Mouse (Mus musculus) neutrophil, adult 5-6 weeks (primary cell): Measurements from ENCODE around the gene Rimkla. TPM values are rescaled to one million over a fixed set of nuclear protein-coding genes. Genes with fewer than 3 reads are reported as not detected.

Experiments
- ATAC-seq: fragments of 151-379, 151-347 bp; 2 replicates; pipeline ENCODE4 v1.8.0; 2017; ENCODE audit warnings: mild to moderate bottlenecking, moderate TSS enrichment; ENCODE audit not compliant: insufficient number of reproducible peaks, poor library complexity, low FRiP score, severe bottlenecking; ENCODE audit errors: extremely low read depth
- total RNA-seq: library from RNA; stranded (forward); fragments of 200-1000 nt; gene quantifications from 2 replicates; pipeline ENCODE4 v1.2.3, GENCODE M21; 2017

The Rimkla gene
- total RNA-seq, 1 experiment from 2014 or later: 0.12 TPM

DNA sequence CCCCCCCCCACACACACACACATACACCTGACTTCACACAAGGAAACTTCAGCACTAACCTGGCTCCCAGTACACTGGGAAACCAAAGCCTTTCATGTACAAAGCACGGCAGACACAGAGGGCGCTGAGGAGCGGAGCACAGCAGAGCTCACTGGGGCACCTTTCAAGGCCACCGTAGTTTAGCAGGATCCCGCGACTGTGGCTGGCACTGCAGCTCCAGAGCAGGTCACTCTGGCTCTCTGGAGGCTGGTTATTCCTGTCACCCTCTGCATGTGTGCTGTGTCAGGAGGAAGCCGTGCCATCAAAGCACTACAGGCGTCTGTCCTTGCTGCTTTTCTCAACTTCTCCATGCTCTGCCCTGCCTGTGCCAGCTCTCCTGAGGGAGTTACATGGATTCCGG lies 9.4 kb downstream of the Rimkla start:
- ATAC-seq: no peak

GRCm38 (mm10) chr4:119473150-119473549 lies 19.3 kb downstream of the Rimkla start:
- ATAC-seq: no peak

DNA sequence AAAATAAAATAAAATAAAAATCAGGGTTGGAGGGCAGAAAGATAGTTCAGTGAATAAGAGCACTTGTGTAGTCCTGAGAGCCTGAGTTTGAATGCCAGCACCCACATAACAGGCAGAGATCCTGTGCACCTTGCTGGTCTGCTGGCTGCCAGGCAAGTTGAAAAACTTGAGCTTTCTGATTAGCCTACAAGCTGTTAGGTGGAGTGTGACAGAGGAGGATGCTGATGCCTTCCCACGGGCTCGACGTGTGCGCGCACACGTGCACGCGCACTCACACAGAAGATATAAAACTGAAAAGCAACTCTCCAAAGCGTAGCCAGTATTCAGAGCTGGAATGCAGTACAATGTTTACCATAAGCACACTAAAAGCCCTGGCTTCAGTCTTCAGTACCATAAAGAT lies 19.9 kb downstream of the Rimkla start:
- no peak for ATAC-seq

GRCm38 (mm10) chr4:119467720-119468380 lies 24.6 kb downstream of the Rimkla start:
- no peak for ATAC-seq

DNA sequence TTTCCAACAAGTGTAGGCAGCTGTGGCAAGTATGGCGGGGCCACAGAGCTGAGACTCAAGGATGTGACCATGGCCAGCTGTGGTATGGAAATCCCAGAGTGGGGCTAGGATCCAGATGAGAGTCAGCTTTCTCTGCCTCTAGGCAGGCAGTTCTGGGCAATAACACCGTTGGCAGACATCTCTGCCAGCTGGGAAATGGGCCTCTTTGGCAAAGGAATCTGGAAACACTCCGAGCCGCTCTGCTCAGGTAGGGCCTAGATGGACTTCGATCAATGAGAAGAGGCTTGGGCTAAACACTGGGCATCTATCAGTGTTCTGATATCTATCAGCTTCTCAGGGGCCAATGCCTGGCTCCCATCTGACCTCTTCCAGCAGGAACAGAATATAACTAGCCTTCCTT lies 26.6 kb downstream of the Rimkla start:
- no peak for ATAC-seq

DNA sequence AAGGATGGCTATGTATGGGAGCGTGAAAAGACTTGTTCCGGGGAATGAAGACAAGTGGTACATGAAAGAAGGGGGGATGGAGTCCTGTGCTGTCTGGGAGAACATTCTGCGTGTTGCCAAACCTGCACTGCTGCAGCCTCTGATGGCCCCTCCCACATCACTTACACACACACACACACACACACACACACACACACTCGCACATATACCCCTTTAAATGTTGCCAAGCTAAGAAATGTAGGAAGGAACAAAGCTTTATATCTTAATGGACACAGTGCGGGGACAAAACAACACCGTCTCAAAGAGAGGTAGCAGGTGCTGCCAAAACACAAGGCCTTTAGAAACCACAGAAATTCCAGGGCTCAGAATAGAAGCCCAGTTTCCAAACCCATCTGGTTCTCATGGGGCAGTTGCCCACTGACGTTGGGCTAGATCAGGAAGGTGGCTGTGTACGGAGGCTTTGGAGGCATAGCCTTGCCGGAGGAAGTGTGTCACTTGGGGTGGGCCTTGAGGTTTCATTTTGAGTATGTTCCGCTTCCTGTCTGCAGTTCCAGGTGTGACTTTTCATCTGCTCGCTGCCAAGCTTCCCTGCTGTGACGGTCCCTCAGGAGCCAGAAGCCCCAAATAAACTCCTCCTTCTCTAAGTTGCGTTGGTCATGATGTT lies 28.5 kb downstream of the Rimkla start:
- ATAC-seq: peak; percentile 86

DNA sequence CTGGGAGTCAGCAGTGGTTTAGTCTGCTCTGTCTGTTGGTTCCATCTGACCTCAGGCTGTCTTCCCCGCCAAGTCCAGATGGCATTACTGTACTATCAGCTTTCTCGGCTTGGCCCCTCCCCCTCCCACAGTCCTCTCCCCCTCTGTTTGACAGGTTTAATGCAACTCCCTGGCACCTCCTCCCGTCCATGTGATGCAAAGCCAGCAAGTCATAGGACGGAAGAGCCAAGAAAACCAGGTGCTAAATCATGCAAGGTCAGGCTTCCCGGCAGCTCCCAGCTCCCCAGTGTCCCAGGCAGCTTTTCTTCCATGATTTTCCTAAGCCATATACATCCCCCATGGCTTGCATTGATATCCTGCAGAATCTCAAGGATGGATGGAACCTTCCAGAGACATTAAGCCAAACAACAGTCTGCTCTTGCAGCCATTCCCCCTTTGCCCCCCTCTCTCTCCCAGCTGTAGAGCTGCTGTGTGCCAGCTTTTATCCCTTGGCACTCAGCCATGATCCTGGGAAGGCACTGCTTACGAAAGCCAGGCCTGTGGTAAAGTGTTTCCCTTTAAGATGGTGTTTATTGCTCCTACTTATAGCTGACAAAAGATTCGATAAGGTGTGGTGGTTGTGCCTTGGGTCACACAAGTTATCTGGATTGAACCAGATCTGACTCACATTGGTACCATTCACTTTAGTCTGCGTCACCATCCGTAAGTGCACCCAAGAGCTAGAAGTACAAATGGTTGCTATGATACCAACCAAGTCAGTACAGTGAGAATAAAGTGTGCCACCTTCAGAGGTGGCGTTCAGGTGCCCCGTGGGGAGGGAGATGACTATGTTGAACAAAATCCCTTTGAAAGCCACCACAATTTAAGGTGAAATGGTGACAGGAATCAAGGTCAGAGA lies 29.3 kb downstream of the Rimkla start:
- ATAC-seq: no peak

DNA sequence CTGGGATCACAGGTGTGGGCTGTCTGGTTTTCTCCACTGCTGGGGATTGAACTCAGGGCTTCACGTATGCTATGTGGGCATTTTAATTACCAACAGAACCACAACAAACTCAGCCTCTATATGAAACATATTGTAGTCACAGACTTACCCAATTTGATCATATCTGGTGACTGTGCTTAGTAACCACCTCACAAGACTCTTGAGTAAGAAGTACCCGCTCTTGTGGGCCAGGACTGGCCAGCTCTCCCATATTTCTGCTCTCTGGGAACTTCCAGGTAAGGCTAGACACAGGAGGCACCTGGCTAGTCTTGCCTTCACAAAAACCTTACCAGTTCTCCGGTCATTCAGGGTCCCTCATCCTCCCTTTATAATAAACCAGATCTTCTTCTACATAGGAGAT lies 30.0 kb downstream of the Rimkla start:
- no peak for ATAC-seq

GRCm38 (mm10) chr4:119460728-119461141 lies 31.7 kb downstream of the Rimkla start:
- ATAC-seq: no peak

DNA sequence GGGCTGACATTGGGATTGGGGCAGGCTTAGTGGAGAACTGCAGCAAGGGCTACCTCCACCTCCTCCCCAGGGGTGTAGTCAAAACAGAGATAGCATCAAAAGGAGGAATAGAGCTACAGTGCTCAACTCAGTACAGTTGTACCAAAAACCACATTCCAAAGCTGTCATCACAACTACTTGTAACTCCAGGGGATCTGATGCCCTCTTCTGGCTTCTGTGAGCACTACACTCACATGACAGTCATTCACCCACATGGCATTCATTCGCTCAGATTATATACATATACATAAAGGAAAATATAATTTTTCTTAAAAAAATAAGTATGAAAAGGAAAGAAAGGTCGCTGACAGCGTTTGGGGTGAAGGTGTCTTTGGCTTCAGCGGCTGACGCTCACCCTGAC lies 32.1 kb downstream of the Rimkla start:
- no peak for ATAC-seq

GRCm38 (mm10) chr4:119453533-119453932 lies 38.9 kb downstream of the Rimkla start:
- ATAC-seq: no peak

- ATAC-seq: no peak
Measured at GRCm38 (mm10) chr4:119453128-119453527, 39.3 kb downstream of the Rimkla start.

DNA sequence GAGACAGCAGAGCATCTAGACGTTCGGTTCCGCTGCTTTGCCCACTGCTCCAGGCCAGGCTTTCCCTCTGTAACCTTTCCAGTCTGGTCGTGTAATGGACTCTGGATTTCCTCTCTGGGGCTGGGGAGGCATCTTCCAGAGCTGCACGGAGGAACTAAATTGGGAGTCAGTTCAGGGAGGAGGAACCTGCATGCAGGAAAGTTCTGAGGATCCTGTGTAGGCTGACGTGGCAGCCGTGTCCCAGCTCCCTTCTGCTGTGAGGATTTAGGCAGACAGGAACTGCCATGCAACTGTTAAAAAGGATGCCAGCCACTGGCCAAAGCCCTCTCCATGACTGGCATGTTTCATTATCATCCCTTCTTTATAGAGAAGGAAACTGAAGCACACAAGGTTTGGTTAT lies 42.0 kb downstream of the Rimkla start:
- no peak for ATAC-seq

DNA sequence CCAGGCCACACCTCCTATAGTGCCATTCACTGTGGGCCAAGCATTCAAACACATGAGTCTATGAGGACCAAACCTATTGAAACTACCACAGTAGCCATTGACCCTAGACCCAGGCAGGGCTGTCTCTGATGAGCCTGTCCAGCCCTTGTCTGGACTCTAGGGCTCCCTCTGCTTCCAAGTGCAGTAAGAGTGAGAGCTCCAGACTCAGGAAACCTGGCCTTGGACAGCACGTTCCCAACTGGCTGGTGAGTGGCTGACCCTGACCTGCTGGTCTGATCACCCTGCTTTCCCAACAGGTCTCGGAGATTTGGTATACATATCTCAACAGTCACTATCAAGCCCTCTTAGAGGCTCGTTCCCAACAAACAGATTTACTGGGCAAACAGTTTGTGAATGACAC lies 44.6 kb downstream of the Rimkla start:
- no peak for ATAC-seq

- ATAC-seq: no peak
Measured at GRCm38 (mm10) chr4:119447261-119447660, 45.2 kb downstream of the Rimkla start.

GRCm38 (mm10) chr4:119442539-119442938 lies 49.9 kb downstream of the Rimkla start:
- no peak for ATAC-seq

GRCm38 (mm10) chr4:119441836-119442235 lies 50.6 kb downstream of the Rimkla start:
- ATAC-seq: no peak

DNA sequence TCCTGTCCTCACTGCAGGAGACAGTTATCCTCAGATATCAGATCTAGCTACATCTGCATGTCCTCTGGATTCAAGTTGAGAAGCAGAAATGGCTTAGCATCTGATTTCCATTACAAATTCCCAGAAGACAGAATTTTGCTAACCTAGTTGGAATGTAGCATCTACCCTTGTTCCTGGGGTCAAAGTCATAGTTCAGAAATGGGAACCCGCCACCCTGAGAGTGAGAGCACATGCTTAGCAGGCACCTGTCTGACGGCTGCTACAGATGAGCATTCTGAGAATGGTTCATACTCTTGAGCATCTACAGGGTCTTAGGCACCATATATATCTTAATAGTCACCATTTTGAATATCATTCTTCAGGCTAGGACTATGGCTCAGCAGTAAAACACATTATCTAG lies 54.5 kb downstream of the Rimkla start:
- no peak for ATAC-seq

DNA sequence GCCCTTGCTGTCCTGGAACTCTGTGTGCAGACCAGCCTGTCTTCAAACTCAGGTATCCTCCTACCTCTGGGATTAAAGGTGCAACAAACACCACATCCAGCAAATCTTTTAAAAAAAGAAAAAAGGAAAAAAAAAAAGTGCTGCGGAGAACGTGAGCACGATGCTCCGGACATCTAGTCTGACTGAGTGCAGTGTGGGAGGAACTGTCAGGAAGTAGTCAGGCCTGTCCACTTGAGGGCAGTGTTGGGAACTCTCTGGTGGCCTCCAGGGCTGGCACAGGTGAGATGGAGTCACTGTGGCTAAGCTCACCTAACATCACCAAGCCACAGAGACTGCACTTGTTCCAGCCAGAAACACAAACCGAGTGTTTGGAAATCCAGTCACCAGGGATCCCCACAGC lies 61.8 kb downstream of the Rimkla start:
- ATAC-seq: peak; percentile 56; the same call in 1 of the 2 replicates

GRCm38 (mm10) chr4:119427680-119428079 lies 64.7 kb downstream of the Rimkla start:
- no peak for ATAC-seq
